Mouse (Mus musculus): ENCODE measurements around the gene Emb.

- no peak for TF ChIP-seq CTCF (IDR thresholded peaks at IDR 0.05; ENCODE audit: extremely low read depth, insufficient read length, insufficient replicate concordance, low read depth, low read length)
- TF ChIP-seq POLR2A (IDR thresholded peaks at IDR 0.05; ENCODE audit: low read depth, low read length): no peak
Observed at GRCm38 (mm10) chr13:117220501-117221321, 12.4 kb downstream of the Emb start, which contains the start of gene Gm17509.

Data from small intestine, adult 2 months (tissue).